Mouse (Mus musculus): Measurements from ENCODE around the gene Rack1.
A peak's percentile ranks its signal among the peaks of the same experiment; 100 is the strongest.
"Not testable (repeated sequence)": the region's sequence is repeated elsewhere in the genome, so short reads cannot be mapped to it uniquely, and the experiment has no call there.

Gene Rack1

GRCm38 (mm10) chr11:48820308-48820674, 20.2 kb downstream of the Rack1 start:
- DNase-seq: no peak

DNA sequence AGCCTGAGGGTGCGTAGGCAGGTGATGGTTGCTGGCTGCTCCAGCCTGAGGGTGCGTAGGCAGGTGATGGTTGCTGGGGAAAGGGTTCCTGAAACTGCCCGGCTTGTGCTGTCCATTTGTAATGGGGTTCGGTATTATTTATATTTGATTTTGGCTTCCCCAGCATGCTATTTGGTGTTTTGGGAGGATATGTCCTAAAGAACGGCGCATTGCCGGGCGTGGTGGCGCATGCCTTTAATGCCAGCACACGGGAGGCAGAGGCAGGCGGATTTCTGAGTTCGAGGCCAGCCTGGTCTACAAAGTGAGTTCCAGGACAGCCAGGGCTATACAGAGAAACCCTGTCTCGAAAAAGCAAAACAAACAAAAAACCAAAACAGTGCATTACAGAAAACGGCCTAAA, 21.2 kb downstream of the Rack1 start:
- not testable (repeated sequence) for DNase-seq

DNA sequence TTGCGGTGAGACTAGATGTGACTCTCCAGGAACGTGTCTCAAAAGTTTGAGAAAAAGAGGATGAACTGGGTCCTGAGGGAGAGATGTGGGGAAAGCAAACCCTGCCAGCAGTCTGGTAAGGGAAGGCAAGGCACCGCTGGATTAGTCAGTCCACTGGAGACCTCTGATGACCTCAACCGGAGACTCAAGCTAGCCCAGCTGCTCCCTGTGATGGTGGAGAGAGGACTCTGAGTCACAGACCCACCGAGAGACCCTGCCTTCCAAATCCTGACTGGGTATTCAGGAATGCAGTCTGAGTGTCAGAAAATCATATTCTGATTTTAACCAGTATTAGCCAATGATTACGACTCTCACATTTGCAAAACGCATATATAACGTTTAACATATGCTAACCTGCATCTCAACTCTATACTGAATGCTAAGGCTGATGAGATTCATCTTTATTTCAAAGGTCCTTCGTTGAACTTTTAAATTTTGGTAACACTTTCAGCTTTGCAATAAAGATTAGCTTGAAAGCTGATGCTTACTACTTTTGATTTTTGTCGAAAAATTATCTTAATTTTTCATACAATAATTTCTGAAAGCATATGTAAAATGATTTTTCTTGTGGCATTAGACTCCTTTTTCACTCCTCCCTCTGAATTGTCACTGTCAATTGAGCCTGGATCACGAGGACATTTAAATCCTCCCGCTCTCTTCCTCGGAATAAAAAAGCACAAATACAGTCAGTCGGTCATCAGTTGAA, 22.8 kb downstream of the Rack1 start:
- no peak for DNase-seq

GRCm38 (mm10) chr11:48823536-48823972, 23.4 kb downstream of the Rack1 start:
- peak; percentile 46 for DNase-seq

DNA sequence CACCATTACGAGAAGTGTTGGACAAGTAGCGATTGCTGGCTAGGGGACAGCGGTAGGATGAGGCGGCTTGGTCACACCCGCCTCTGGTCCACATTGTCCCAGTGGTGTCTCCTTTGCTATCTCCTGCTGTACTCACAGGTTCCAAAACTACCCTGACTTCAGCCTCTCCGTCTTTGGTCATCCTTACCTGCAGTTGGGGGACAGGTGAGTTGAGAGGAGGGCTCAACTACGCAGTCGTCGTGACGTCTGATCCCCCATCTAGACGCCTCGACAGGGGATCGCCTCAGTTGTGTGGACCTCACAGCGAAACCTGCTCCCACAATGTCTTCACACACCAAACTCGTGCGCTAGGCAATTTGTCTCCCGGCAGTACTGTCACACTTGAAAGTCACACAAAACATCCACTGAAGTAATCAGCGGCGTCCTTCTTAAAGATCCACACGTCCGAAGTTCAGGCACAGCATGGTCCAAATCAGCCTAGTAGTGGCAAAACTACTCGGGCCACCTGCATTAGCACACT, 24.2 kb downstream of the Rack1 start:
- DNase-seq: no peak

- DNase-seq: not testable (repeated sequence)
Measured at GRCm38 (mm10) chr11:48825979-48826751, 26.0 kb downstream of the Rack1 start, which contains the start of the genes Trim7 and Gm12184. TSS of gene Trim7 (plus strand) at chr11:48826140. TSS of gene Gm12184 (minus strand) at chr11:48826655.

- no peak for DNase-seq
Measured at GRCm38 (mm10) chr11:48826752-48827096, 26.6 kb downstream of the Rack1 start.

DNA sequence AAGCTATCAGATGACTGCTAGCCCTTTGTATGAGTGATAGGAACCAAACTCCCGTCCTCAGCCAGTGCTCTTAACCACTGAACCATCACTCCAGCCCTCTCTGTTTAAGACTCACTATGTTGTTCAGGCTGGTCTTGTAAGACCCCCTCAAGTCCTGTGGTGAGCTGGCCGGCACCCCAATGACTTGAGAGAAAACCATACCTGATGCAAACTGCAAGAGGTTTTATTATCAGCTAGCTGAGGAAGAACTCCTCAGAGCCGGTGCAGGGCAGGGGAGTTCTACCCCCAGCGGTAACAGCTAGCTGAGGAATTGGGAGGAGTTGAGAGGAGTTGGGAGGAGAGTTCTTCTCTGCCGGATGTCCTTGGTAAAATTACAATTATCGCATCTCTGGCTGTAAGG, 27.8 kb downstream of the Rack1 start:
- DNase-seq: no peak

GRCm38 (mm10) chr11:48830279-48830678, 30.1 kb downstream of the Rack1 start:
- DNase-seq: no peak

DNA sequence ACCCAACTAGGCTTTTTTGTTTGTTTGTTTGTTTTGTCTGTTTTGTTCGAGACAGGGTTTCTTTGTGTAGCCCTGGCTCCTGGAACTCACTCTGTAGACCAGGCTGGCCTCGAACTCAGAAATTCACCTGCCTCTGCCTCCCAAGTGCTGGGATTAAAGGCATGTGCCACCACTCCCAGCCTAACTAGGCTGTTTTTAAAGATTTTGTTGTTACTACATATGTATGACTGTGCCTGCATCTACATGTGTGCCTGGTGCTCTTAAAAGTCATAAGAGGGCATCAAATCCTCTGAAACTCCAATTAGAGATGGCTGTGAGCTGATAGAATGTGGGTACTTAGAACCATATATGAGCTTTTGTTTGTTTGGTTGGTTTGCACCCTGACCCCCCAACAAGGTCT, 31.1 kb downstream of the Rack1 start:
- DNase-seq: no peak

- no peak for DNase-seq
Measured at GRCm38 (mm10) chr11:48833078-48833730, 33.1 kb downstream of the Rack1 start.

- peak; percentile 91 for DNase-seq
Measured at GRCm38 (mm10) chr11:48833731-48834639, 33.9 kb downstream of the Rack1 start.

- peak; percentile 29 for DNase-seq
Measured at GRCm38 (mm10) chr11:48835923-48836322, 35.8 kb downstream of the Rack1 start.

DNA sequence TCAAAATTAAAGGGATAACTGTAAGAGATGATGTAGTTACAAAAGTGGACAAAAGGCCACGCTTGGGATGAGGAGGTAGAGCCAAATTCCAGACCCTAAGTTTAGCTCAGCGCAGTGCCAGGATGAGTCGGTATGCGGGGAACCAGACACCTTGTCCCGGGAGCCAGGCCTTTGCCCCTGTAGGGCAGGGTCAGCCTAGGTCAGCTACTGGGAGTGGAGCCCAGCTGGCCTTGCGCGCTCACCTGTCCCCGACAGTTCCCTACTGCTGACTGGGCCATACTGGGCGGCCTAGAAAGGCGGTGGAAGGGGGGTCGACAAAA, 36.8 kb downstream of the Rack1 start:
- no peak for DNase-seq

GRCm38 (mm10) chr11:48837310-48838180, 37.4 kb downstream of the Rack1 start:
- DNase-seq: peak; percentile 64

GRCm38 (mm10) chr11:48838181-48838797, 38.2 kb downstream of the Rack1 start:
- no peak for DNase-seq

GRCm38 (mm10) chr11:48838879-48839680, 38.9 kb downstream of the Rack1 start:
- DNase-seq: no peak

DNA sequence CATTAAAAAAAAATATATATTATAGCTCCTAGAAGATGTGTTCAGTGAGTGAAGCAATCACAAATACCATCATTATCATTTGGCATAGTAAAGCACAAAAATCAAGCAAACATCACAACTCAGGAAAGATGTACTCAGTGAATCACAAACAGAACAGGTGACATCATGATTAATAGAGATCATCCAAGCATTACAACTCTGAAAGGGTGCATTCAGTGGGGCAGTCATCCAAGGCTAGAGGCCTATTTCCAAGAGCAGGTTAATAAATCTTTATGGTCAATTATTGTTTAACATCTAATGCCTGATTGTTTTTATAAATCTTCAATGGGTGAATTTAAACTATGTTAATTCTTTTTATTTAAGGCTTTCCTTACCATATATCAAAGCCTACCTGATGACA, 40.7 kb downstream of the Rack1 start:
- no peak for DNase-seq

- no peak for DNase-seq
Measured at GRCm38 (mm10) chr11:48841213-48841612, 41.1 kb downstream of the Rack1 start.

DNA sequence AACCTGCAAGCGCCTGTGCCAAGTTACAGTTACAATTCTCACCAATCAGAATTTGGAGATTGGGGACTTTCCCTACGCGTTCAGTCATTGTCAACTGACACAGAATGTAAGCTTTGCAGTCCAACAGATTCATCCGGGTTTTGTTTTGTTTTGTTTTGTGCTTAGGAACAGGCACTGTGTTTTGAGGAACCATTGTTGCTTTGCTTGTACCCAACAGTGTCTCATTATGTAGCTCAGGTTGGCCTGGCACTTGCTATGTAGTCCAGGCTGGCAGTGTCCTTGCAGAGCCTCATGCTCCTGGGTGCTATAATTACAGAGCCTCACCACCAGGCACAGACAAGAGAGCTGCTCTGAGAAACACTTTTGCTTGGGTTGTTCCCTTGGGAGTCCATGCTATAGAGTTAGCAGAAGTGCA, 42.3 kb downstream of the Rack1 start:
- DNase-seq: no peak

Data from right cerebral cortex, postnatal 4 days (tissue).